Mouse (Mus musculus): ENCODE measurements around the gene Aarsd1. TPM values are rescaled to one million over a fixed set of nuclear protein-coding genes. Genes with fewer than 3 reads are reported as not detected.

Aarsd1 gene
- polyA plus RNA-seq, 1 experiment from 2014 or later, result 45.4 TPM

DNA sequence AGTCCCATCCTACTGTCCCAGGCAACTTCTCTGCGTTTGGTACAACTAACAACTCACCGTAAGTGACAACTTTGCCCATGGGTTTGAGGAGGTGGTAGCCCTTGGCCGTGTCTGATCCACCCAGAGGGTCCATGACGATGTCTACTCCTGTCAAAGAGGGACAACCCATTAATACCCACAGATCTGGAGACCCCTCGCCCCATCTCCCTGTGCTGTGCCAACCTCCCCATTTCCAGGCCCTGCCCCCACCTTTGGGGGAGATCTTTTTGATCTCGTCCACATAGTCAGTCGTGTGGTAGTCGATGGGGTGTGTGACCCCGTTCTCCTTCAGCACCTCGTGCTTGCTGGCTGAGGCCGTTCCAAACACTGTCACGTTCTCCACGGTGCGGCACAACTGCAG is 44.7 kb upstream of the Aarsd1 start:
- H3K9ac ChIP-seq (ENCODE audit: low read length), result no peak overlapping the region
- H3K27ac ChIP-seq (replicated peaks in 1 of 2; ENCODE audit: control insufficient read depth in 1 of 2, insufficient read depth in 1 of 2, low read depth in 2 of 2, low read length in 2 of 2), result no peak overlapping the region
- whole genome bisulfite sequencing, result 89% methylated on average over 14 of the region's 14 CpGs
- no peak overlapping the region for H3K4me2 ChIP-seq (ENCODE audit: low read length)
- peaks cover 57% of the 10 kb centered on the region for H3K36me3 ChIP-seq (ENCODE audit: control insufficient read depth, insufficient read depth, low read length)
- H3K4me1 ChIP-seq (ENCODE audit: control insufficient read depth in 2 of 2, insufficient read depth in 2 of 2, low read length in 2 of 2), result peaks cover 11 to 31% of the 10 kb centered on the region in 2 experiments
- H3K4me3 ChIP-seq (ENCODE audit: control insufficient read depth in 1 of 2, insufficient read depth in 1 of 2, low read depth in 1 of 2, low read length in 2 of 2), result no peak overlapping the region
- no peak for ATAC-seq (ENCODE audit: insufficient number of reproducible peaks, insufficient read depth, low FRiP score, low read depth)
- H3K9me3 ChIP-seq (ENCODE audit: control insufficient read depth, low read length), result no peaks in the 10 kb centered on the region
- H3K27me3 ChIP-seq (ENCODE audit: control insufficient read depth, insufficient read depth, low read length), result no peaks in the 10 kb centered on the region

DNA sequence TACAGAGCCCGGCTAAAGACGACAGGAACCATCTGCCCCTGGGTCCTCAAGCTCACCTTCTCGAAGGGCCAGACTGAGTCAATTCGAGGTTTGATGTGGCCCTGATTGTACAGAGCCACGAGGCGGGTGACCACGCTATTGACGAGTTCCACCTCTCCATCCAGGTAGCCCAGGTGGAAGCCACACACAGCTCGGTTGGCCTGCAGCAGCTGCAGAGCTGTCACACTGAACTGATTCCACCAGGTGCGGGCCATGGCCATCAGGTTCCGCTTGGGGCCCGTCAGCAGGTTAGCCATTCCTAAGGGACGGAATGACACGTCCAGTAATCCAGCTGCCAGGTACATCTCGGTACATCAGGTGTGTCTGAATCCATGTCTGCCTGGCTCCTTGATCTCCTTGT is 42.9 kb upstream of the Aarsd1 start:
- Histone ChIP-seq H3K9me3 (ENCODE audit: control insufficient read depth, low read length) (no peaks in the 10 kb centered on the region), H3K27ac (replicated peaks in 1 of 2; ENCODE audit: control insufficient read depth in 1 of 2, insufficient read depth in 1 of 2, low read depth in 2 of 2, low read length in 2 of 2) (no peak overlapping the region), H3K4me3 (ENCODE audit: control insufficient read depth in 1 of 2, insufficient read depth in 1 of 2, low read depth in 1 of 2, low read length in 2 of 2) (no peak overlapping the region), H3K4me2 (ENCODE audit: low read length) (no peak overlapping the region), H3K36me3 (ENCODE audit: control insufficient read depth, insufficient read depth, low read length) (peaks cover 64% of the 10 kb centered on the region), H3K4me1 (ENCODE audit: control insufficient read depth in 2 of 2, insufficient read depth in 2 of 2, low read length in 2 of 2) (peaks cover 11 to 24% of the 10 kb centered on the region in 2 experiments), H3K9ac (ENCODE audit: low read length) (no peak overlapping the region), H3K27me3 (ENCODE audit: control insufficient read depth, insufficient read depth, low read length) (no peaks in the 10 kb centered on the region)
- WGBS, result 84% methylated on average over 15 of the region's 15 CpGs
- ATAC-seq (ENCODE audit: insufficient number of reproducible peaks, insufficient read depth, low FRiP score, low read depth), result no peak

- Histone ChIP-seq H3K4me2 (ENCODE audit: low read length) (no peak overlapping the region), H3K27me3 (ENCODE audit: control insufficient read depth, insufficient read depth, low read length) (no peaks in the 10 kb centered on the region), H3K9ac (ENCODE audit: low read length) (no peak overlapping the region), H3K9me3 (ENCODE audit: control insufficient read depth, low read length) (no peaks in the 10 kb centered on the region), H3K27ac (replicated peaks in 1 of 2; ENCODE audit: control insufficient read depth in 1 of 2, insufficient read depth in 1 of 2, low read depth in 2 of 2, low read length in 2 of 2) (no peak overlapping the region), H3K4me1 (ENCODE audit: control insufficient read depth in 2 of 2, insufficient read depth in 2 of 2, low read length in 2 of 2) (peaks cover 9 to 22% of the 10 kb centered on the region in 2 experiments), H3K36me3 (ENCODE audit: control insufficient read depth, insufficient read depth, low read length) (peaks cover 64% of the 10 kb centered on the region), H3K4me3 (ENCODE audit: control insufficient read depth in 1 of 2, insufficient read depth in 1 of 2, low read depth in 1 of 2, low read length in 2 of 2) (no peak overlapping the region)
- WGBS, result 45% methylated on average over 6 of the region's 6 CpGs
- no peak for ATAC-seq (ENCODE audit: insufficient number of reproducible peaks, insufficient read depth, low FRiP score, low read depth)
Observed at GRCm38 (mm10) chr11:101459716-101460115, 42.3 kb upstream of the Aarsd1 start.

DNA sequence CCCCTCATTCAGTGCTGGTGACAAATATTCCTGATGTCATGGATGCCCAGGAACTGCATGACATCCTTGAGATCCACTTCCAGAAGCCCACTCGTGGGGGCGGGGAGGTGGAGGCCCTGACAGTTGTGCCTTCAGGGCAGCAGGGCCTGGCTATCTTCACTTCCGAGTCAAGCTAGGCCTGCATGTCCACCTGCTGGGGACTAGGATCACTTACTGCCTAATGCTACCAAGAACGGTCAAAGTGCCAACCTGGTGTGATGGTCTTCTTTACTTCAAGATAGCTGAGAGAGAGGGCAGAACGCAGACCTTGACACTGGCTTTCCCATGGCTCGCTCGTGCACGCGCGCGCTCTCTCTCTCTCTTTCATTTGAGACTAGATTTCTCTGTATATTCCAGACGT is 40.8 kb upstream of the Aarsd1 start:
- WGBS, result 75% methylated on average over 12 of the region's 12 CpGs

GRCm38 (mm10) chr11:101457631-101458030 is 40.2 kb upstream of the Aarsd1 start:
- no peak overlapping the region for H3K27ac ChIP-seq (replicated peaks in 1 of 2; ENCODE audit: control insufficient read depth in 1 of 2, insufficient read depth in 1 of 2, low read depth in 2 of 2, low read length in 2 of 2)
- H3K9me3 ChIP-seq (ENCODE audit: control insufficient read depth, low read length), result no peaks in the 10 kb centered on the region
- no peak overlapping the region for H3K4me3 ChIP-seq (ENCODE audit: control insufficient read depth in 1 of 2, insufficient read depth in 1 of 2, low read depth in 1 of 2, low read length in 2 of 2)
- no peaks in the 10 kb centered on the region for H3K27me3 ChIP-seq (ENCODE audit: control insufficient read depth, insufficient read depth, low read length)
- peaks cover 2% of the 10 kb centered on the region in 2 experiments; a peak in 3 of 4 replicates for H3K4me1 ChIP-seq (ENCODE audit: control insufficient read depth in 2 of 2, insufficient read depth in 2 of 2, low read length in 2 of 2)
- WGBS, result 88% methylated on average over 9 of the region's 9 CpGs
- no peak for ATAC-seq (ENCODE audit: insufficient number of reproducible peaks, insufficient read depth, low FRiP score, low read depth)
- H3K4me2 ChIP-seq (ENCODE audit: low read length), result no peak overlapping the region
- no peak overlapping the region for H3K9ac ChIP-seq (ENCODE audit: low read length)
- peaks cover 62% of the 10 kb centered on the region for H3K36me3 ChIP-seq (ENCODE audit: control insufficient read depth, insufficient read depth, low read length)

More for the DNA sequence above, 40.8 kb upstream of the Aarsd1 start:
- Histone ChIP-seq H3K27ac (replicated peaks in 1 of 2; ENCODE audit: control insufficient read depth in 1 of 2, insufficient read depth in 1 of 2, low read depth in 2 of 2, low read length in 2 of 2) (no peak overlapping the region), H3K4me2 (ENCODE audit: low read length) (no peak overlapping the region), H3K9ac (ENCODE audit: low read length) (no peak overlapping the region), H3K4me1 (ENCODE audit: control insufficient read depth in 2 of 2, insufficient read depth in 2 of 2, low read length in 2 of 2) (peaks cover 4 to 8% of the 10 kb centered on the region in 2 experiments; a peak in 3 of 4 replicates), H3K4me3 (ENCODE audit: control insufficient read depth in 1 of 2, insufficient read depth in 1 of 2, low read depth in 1 of 2, low read length in 2 of 2) (no peak overlapping the region), H3K9me3 (ENCODE audit: control insufficient read depth, low read length) (no peaks in the 10 kb centered on the region), H3K36me3 (ENCODE audit: control insufficient read depth, insufficient read depth, low read length) (peaks cover 64% of the 10 kb centered on the region), H3K27me3 (ENCODE audit: control insufficient read depth, insufficient read depth, low read length) (no peaks in the 10 kb centered on the region)
- ATAC-seq (ENCODE audit: insufficient number of reproducible peaks, insufficient read depth, low FRiP score, low read depth), result no peak

DNA sequence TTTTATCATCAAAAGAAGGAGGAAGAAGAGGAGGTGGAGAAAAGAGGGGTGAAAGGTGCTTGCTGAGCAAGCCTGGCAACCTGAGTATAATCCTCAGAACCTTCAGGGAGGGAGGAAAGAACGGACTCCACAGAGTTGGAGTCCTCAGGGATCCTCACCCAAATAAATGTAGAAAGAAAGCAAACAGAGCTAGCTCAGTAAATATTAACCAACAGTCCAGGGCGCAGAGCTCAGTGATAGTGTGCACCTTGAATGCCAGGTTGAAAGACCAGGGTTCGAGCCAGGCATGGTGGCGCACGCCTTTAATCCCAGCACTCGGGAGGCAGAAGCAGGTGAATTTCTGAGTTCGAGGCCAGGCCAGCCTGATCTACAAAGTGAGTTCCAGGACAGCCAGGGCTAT is 38.2 kb upstream of the Aarsd1 start:
- Histone ChIP-seq H3K9ac (ENCODE audit: low read length) (no peak overlapping the region), H3K4me3 (ENCODE audit: control insufficient read depth in 1 of 2, insufficient read depth in 1 of 2, low read depth in 1 of 2, low read length in 2 of 2) (no peak overlapping the region), H3K27ac (replicated peaks in 1 of 2; ENCODE audit: control insufficient read depth in 1 of 2, insufficient read depth in 1 of 2, low read depth in 2 of 2, low read length in 2 of 2) (no peak overlapping the region), H3K4me1 (ENCODE audit: control insufficient read depth in 2 of 2, insufficient read depth in 2 of 2, low read length in 2 of 2) (no peaks in the 10 kb centered on the region), H3K4me2 (ENCODE audit: low read length) (no peak overlapping the region), H3K9me3 (ENCODE audit: control insufficient read depth, low read length) (no peaks in the 10 kb centered on the region), H3K27me3 (ENCODE audit: control insufficient read depth, insufficient read depth, low read length) (no peaks in the 10 kb centered on the region), H3K36me3 (ENCODE audit: control insufficient read depth, insufficient read depth, low read length) (peaks cover 42% of the 10 kb centered on the region)
- no peak for ATAC-seq (ENCODE audit: insufficient number of reproducible peaks, insufficient read depth, low FRiP score, low read depth)
- 84% methylated on average over 7 of the region's 7 CpGs for WGBS

DNA sequence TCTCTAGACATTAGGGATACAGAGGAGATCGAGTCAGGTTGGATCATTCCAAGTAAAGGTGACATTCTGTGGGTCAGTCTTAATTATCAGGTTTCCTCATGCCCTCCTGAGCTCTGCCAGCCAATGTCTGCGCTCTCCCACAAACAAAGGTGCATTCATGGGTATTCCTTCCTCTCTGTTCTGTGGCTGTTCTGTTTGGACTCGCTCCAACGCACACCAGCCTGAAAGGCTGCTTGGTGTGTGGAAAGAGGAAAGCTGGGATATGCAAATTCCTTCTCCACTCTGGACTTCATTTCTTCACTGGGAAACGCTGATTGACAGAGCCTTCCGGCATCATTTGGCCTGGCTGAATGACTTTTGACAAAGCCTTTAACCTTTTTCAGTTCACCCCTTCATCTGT is 37.3 kb upstream of the Aarsd1 start:
- ATAC-seq (ENCODE audit: insufficient number of reproducible peaks, insufficient read depth, low FRiP score, low read depth), result no peak
- Histone ChIP-seq H3K9ac (ENCODE audit: low read length) (no peak overlapping the region), H3K4me3 (ENCODE audit: control insufficient read depth in 1 of 2, insufficient read depth in 1 of 2, low read depth in 1 of 2, low read length in 2 of 2) (no peak overlapping the region), H3K4me2 (ENCODE audit: low read length) (no peak overlapping the region), H3K36me3 (ENCODE audit: control insufficient read depth, insufficient read depth, low read length) (peaks cover 33% of the 10 kb centered on the region), H3K4me1 (ENCODE audit: control insufficient read depth in 2 of 2, insufficient read depth in 2 of 2, low read length in 2 of 2) (no peaks in the 10 kb centered on the region), H3K27ac (replicated peaks in 1 of 2; ENCODE audit: control insufficient read depth in 1 of 2, insufficient read depth in 1 of 2, low read depth in 2 of 2, low read length in 2 of 2) (no peak overlapping the region), H3K27me3 (ENCODE audit: control insufficient read depth, insufficient read depth, low read length) (no peaks in the 10 kb centered on the region), H3K9me3 (ENCODE audit: control insufficient read depth, low read length) (no peaks in the 10 kb centered on the region)
- 78% methylated on average over 6 of the region's 6 CpGs for WGBS

DNA sequence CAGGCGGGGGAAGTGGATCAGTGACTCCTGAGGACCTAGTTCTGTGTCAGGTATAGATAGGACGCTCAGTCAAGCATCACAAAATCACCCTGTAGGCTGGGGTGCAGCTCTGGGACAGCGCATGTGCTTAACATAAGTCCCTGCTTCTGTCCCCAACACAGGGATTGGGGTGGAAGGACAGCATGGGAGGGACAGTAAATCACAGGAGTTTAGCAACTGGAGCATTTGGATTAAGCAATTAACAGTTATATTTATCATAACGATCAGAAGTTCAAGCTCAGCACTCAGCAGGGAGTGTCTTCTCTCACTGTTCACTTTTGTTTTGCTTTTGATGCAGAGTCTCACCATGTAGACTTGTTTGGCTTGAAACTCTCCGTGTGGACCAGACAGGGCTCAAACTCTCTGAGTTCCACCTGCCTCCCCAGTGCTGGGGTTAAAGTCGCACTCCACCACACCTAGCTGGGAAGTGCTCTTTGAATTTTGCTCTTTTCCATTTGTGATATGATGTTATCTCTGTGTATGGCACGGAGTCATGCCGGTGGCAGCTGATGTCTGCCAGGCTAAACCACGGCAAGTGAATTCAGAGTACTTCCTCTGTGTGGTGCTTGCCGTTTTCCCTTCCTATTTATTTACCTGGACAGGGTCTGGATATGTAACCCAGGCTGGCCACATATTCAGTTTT is 34.8 kb upstream of the Aarsd1 start:
- no peak for ATAC-seq (ENCODE audit: insufficient number of reproducible peaks, insufficient read depth, low FRiP score, low read depth)
- H3K4me1 ChIP-seq (ENCODE audit: control insufficient read depth in 2 of 2, insufficient read depth in 2 of 2, low read length in 2 of 2), result peaks cover 0 to 11% of the 10 kb centered on the region in 2 experiments; a peak in 1 of 4 replicates
- H3K4me2 ChIP-seq (ENCODE audit: low read length), result no peak overlapping the region
- no peak overlapping the region for H3K9ac ChIP-seq (ENCODE audit: low read length)
- 58% methylated on average over 10 of the region's 10 CpGs for WGBS
- no peak overlapping the region for H3K27ac ChIP-seq (replicated peaks in 1 of 2; ENCODE audit: control insufficient read depth in 1 of 2, insufficient read depth in 1 of 2, low read depth in 2 of 2, low read length in 2 of 2)
- no peaks in the 10 kb centered on the region for H3K27me3 ChIP-seq (ENCODE audit: control insufficient read depth, insufficient read depth, low read length)
- peaks cover 8% of the 10 kb centered on the region for H3K36me3 ChIP-seq (ENCODE audit: control insufficient read depth, insufficient read depth, low read length)
- H3K9me3 ChIP-seq (ENCODE audit: control insufficient read depth, low read length), result no peaks in the 10 kb centered on the region
- no peak overlapping the region for H3K4me3 ChIP-seq (ENCODE audit: control insufficient read depth in 1 of 2, insufficient read depth in 1 of 2, low read depth in 1 of 2, low read length in 2 of 2)

Measured in heart, embryonic 14.5 days (tissue).